Mouse (Mus musculus): ENCODE measurements around the gene Wipf1.

GRCm38 (mm10) chr2:73509248-73510024 lies 20.1 kb downstream of the Wipf1 start:
- no peak for TF ChIP-seq CTCF (conservative IDR thresholded peaks at IDR 0.05; ENCODE audit: insufficient read depth, insufficient read length, low read depth, low read length)
- TF ChIP-seq POLR2A (IDR thresholded peaks at IDR 0.05; ENCODE audit: low read depth, low read length), result no peak

All from kidney, adult 2 months (tissue).